Mouse (Mus musculus) heart, adult 2 months (tissue): Measurements from ENCODE around the gene Nhsl2. TPM values are rescaled to one million over a fixed set of nuclear protein-coding genes. Genes with fewer than 3 reads are reported as not detected.
A peak's percentile ranks its signal among the peaks of the same experiment; 100 is the strongest.

Experiments
- DNase-seq, 2 experiments: peaks; one replicate each; pipeline ENCODE4 v3.0.0; 2021
- H3K27ac ChIP-seq: fragments of 200-600 bp; 2 replicates; pipeline ENCODE4 v1.8.1; 2022
- H3K27me3 ChIP-seq: fragments of 200-500 bp; 2 replicates; pipeline ENCODE4 v1.6.1; 2012; ENCODE audit warnings: mild to moderate bottlenecking, low read length, inconsistent platforms, mixed read lengths; ENCODE audit not compliant: control insufficient read depth, insufficient read depth
- H3K36me3 ChIP-seq: fragments of 200-500 bp; 2 replicates; pipeline ENCODE4 v1.6.1; 2012; ENCODE audit warnings: low read length, inconsistent platforms; ENCODE audit not compliant: control insufficient read depth, insufficient read depth
- H3K4me1 ChIP-seq: fragments of 200-500 bp; 2 replicates; pipeline ENCODE4 v1.6.1; 2011; ENCODE audit warnings: low read length; ENCODE audit not compliant: control insufficient read depth, insufficient read depth
- H3K4me3 ChIP-seq: fragments of 200-600 bp; 2 replicates; pipeline ENCODE4 v1.8.1; 2022
- H3K79me2 ChIP-seq: fragments of 200-500 bp; replicated peaks from 2 replicates; pipeline ENCODE4 v1.6.1; 2012; ENCODE audit warnings: mild to moderate bottlenecking, inconsistent platforms, low read length, moderate library complexity, mixed read lengths; ENCODE audit not compliant: control insufficient read depth, insufficient read depth
- H3K9ac ChIP-seq: fragments of 200-500 bp; 2 replicates; pipeline ENCODE4 v1.6.1; 2012; ENCODE audit warnings: low read depth, mild to moderate bottlenecking, control low read depth, inconsistent platforms, low read length, mixed read lengths
- CTCF ChIP-seq: fragments of 200-600 bp; IDR thresholded peaks from 2 replicates; pipeline ENCODE4 v1.8.1; 2022; ENCODE audit warnings: antibody characterized with exemption, mild to moderate bottlenecking, moderate library complexity
- EP300 ChIP-seq: fragments of 200-500 bp; IDR thresholded peaks from 2 replicates; pipeline ENCODE4 v1.6.1; 2011; ENCODE audit warnings: low read depth, low read length, control low read depth; ENCODE audit not compliant: insufficient read depth
- POLR2A ChIP-seq: fragments of 200-500 bp; IDR thresholded peaks from 2 replicates; pipeline ENCODE4 v1.6.1; 2011; ENCODE audit warnings: mild to moderate bottlenecking, low read depth, low read length, control low read depth; ENCODE audit not compliant: insufficient read depth
- WGBS: fragments of 180-500 bp; shearing (Covaris S2); methylation state at CpG from one replicate; pipeline ENCODE4 v1.1.7; 2018; 5-methylcytosine and 5-hydroxymethylcytosine counted together
- intact Hi-C: fragments of 180-260 bp; cut with DNase I; formaldehyde crosslinking; loops from one replicate; pipeline ENCODE4 v1.15.1; 2025
- polyA plus RNA-seq: library from polyadenylated mRNA; depleted of rRNA; stranded (reverse); fragments of >200 nt; gene quantifications from 2 replicates; pipeline ENCODE4 v1.2.3, GENCODE M21; 2012
- total RNA-seq, 2 experiments: library from RNA; stranded (reverse); gene quantifications; 2 replicates each; pipeline ENCODE4 v1.2.3; 2021

Gene Nhsl2
- total and polyA plus RNA-seq, 3 experiments, result 1.4 to 4.2 (median 3.6) TPM

GRCm38 (mm10) chrX:102075158-102075557 is 226.0 kb downstream of the Nhsl2 start:
- no peak overlapping the region for H3K4me3 ChIP-seq
- H3K9ac ChIP-seq, result no peak overlapping the region
- H3K4me1 ChIP-seq, result 0 out of 2 replicates have a peak, but pooled peaks cover 1% of the 10 kb centered on the region
- H3K27ac ChIP-seq, result no peak overlapping the region
- H3K27me3 ChIP-seq, result no peaks in the 10 kb centered on the region
- intact Hi-C loops, result no loop called here
- TF ChIP-seq EP300 (no peak), CTCF (no peak), POLR2A (no peak)
- DNase-seq, result no peak
- H3K36me3 ChIP-seq, result no peaks in the 10 kb centered on the region
- WGBS, result 71% methylated on average over 4 of the region's 4 CpGs
- no peaks in the 10 kb centered on the region for H3K79me2 ChIP-seq

GRCm38 (mm10) chrX:102076886-102077765 is 227.9 kb downstream of the Nhsl2 start:
- no peak overlapping the region for H3K27ac ChIP-seq
- no peaks in the 10 kb centered on the region for H3K4me1 ChIP-seq
- no peak for DNase-seq
- whole genome bisulfite sequencing, result 82% methylated on average over 7 of the region's 7 CpGs
- no peak overlapping the region for H3K9ac ChIP-seq
- no peaks in the 10 kb centered on the region for H3K27me3 ChIP-seq
- intact Hi-C loops, result no loop called here
- H3K36me3 ChIP-seq, result no peaks in the 10 kb centered on the region
- no peaks in the 10 kb centered on the region for H3K79me2 ChIP-seq
- no peak overlapping the region for H3K4me3 ChIP-seq
- TF ChIP-seq CTCF (no peak), EP300 (no peak), POLR2A (no peak)

- intact Hi-C loops, result no loop called here
- TF ChIP-seq EP300, result no peak
- TF ChIP-seq CTCF, result no peak
- TF ChIP-seq POLR2A, result no peak
- Histone ChIP-seq H3K9ac (no peak overlapping the region), H3K4me3 (no peak overlapping the region), H3K36me3 (no peaks in the 10 kb centered on the region), H3K27ac (no peak overlapping the region), H3K79me2 (no peaks in the 10 kb centered on the region), H3K27me3 (no peaks in the 10 kb centered on the region), H3K4me1 (no peaks in the 10 kb centered on the region)
- whole genome bisulfite sequencing, result 74% methylated on average over 10 of the region's 10 CpGs
- DNase-seq, result peak in 1 of 2 experiments; percentile 5
Measured at GRCm38 (mm10) chrX:102081076-102081475, 231.9 kb downstream of the Nhsl2 start.

- H3K27ac ChIP-seq, result no peak overlapping the region
- H3K4me3 ChIP-seq, result no peak overlapping the region
- intact Hi-C loops, result no loop called here
- H3K27me3 ChIP-seq, result no peaks in the 10 kb centered on the region
- no peaks in the 10 kb centered on the region for H3K4me1 ChIP-seq
- no peaks in the 10 kb centered on the region for H3K79me2 ChIP-seq
- DNase-seq, result peak in 1 of 2 experiments; percentile 9
- no peak for TF ChIP-seq EP300
- no peak for TF ChIP-seq POLR2A
- no peak for TF ChIP-seq CTCF
- no peak overlapping the region for H3K9ac ChIP-seq
- WGBS, result 72% methylated on average over 7 of the region's 7 CpGs
- H3K36me3 ChIP-seq, result no peaks in the 10 kb centered on the region
Measured at GRCm38 (mm10) chrX:102081573-102082279, 232.5 kb downstream of the Nhsl2 start.

- no peaks in the 10 kb centered on the region for H3K36me3 ChIP-seq
- intact Hi-C loops, result no loop called here
- 62% methylated on average over 5 of the region's 5 CpGs for WGBS
- no peak overlapping the region for H3K4me3 ChIP-seq
- no peaks in the 10 kb centered on the region for H3K79me2 ChIP-seq
- no peak for TF ChIP-seq CTCF
- TF ChIP-seq POLR2A, result no peak
- TF ChIP-seq EP300, result no peak
- H3K4me1 ChIP-seq, result no peaks in the 10 kb centered on the region
- H3K27me3 ChIP-seq, result no peaks in the 10 kb centered on the region
- peak in 1 of 2 experiments; percentile 8 for DNase-seq
- no peak overlapping the region for H3K27ac ChIP-seq
- no peak overlapping the region for H3K9ac ChIP-seq
Measured at GRCm38 (mm10) chrX:102082340-102082739, 233.2 kb downstream of the Nhsl2 start.

- H3K9ac ChIP-seq, result no peak overlapping the region
- WGBS, result 90% methylated on average over 8 of the region's 8 CpGs
- H3K27ac ChIP-seq, result no peak overlapping the region
- TF ChIP-seq CTCF (no peak), POLR2A (no peak), EP300 (no peak)
- no peaks in the 10 kb centered on the region for H3K4me1 ChIP-seq
- no peaks in the 10 kb centered on the region for H3K36me3 ChIP-seq
- intact Hi-C loops, result no loop called here
- H3K79me2 ChIP-seq, result no peaks in the 10 kb centered on the region
- H3K4me3 ChIP-seq, result no peak overlapping the region
- no peak for DNase-seq
- no peaks in the 10 kb centered on the region for H3K27me3 ChIP-seq
Measured at GRCm38 (mm10) chrX:102085798-102086443, 236.7 kb downstream of the Nhsl2 start.
